Mouse (Mus musculus): ENCODE data around the gene Tbp. TPM values are rescaled to one million over a fixed set of nuclear protein-coding genes. Genes with fewer than 3 reads are reported as not detected.

Tbp gene
- 10 to 100 TPM; 25.1 to 32.1 TPM for total RNA-seq (2021)

DNA sequence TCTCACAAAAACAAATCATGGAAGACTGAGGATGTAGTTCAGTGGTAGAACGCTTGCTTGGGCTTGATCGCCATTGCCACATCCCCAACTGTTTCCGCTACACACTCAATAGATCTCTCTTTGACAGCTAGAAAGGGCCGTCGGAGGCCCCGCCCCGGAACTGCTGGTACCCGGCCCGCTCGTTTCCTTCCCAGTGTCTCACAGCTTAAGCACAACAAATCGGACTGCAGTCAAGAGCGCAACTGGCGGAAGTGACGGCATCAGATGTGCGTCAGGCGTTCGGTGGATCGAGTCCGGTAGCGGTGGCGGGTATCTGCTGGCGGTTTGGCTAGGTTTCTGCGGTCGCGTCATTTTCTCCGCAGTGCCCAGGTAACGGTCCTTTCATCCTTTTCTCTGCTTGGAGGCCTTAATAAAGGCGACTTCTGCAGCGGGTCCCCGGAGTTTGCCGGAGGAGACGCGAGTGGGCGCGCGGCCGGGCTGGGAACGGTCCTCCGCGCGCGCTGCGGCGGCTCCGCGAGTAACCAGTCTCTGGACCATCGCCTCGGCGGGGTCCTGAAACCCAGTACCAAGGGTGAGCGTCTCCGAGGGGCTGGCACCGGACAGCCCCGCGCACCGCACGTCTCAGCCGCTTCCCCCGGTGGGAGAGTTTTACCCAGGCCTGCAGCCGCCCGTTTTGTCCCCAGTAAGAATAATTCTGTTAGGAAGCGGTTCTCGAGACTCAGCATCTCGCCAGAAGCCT lies at the start of gene Tbp, which contains the start of gene Psmb1:
TSS of gene Tbp (plus strand) at position 233 of the 739 bp plus-strand sequence.
TSS of gene Psmb1 (minus strand) at position 96 of the 739 bp plus-strand sequence.
- DNase-seq (ENCODE audit: low spot score in 2 of 2): peak; percentile 98
- intact Hi-C loops (cut with DNase I): no loop called here

DNA sequence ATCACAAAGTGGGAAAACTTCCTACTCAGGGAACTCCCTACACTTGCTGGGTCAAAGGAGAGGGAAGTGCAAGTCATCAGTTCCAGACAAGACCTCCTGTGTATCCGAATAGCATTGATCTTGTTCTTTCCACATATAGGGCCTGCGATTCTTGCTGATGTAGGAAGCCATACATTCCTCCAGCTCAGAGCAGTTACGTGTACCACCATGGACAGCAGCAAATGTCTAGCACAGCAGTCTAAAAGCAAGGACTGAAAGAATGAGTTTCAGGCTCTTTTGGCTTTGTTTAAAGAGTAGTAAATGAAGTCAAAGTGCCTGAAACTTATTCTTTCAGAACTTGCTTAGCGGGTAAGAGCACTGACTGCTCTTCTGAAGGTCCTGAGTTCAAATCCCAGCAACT lies 44.5 kb upstream of the Tbp start:
- DNase-seq (ENCODE audit: low spot score in 2 of 2): no peak
- intact Hi-C loops (cut with DNase I): no loop called here

DNA sequence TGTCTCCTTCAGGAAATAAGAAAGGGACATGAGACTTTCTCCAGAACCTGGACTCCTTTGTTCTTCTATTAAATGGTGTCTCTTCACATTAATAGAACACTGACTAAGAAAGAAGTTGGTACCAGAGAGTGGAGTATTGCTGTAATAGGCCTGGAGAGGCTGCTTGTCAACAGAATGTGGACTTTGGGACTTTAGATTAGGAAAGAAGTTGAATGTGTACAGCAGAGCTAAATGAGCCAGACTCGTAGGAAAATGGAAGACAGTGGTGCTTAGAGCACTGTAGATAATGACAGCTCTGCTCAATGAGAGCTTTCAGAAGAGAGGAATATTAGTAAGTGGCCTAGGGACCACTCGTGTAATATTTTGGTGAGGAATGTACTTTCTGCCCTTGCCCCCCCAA lies 43.1 kb upstream of the Tbp start:
- intact Hi-C loops (cut with DNase I): no loop called here

DNA sequence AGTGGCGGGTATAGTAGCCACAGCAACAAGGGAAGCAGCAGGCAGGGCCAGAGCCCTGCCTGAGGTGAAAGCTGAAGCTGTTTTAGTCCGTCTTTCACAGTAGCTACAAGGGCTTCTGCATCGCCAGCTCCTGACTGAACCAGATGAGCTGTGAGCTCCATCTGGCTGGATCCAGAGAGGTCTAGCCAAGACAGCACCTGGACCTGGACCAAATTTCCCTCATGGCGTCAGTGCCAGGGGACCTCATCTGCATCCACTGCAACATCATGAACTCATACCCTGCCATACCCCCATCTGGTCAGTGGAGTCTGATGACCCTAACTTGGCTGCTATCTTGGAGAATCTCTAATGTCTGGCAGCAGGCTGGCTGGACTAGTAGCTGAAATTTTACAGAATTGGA lies 39.9 kb upstream of the Tbp start:
- intact Hi-C loops (cut with DNase I): no loop called here
- no peak for DNase-seq (ENCODE audit: low spot score in 2 of 2)

More for the DNA sequence above, 43.1 kb upstream of the Tbp start:
- no peak for DNase-seq (ENCODE audit: low spot score in 2 of 2)

DNA sequence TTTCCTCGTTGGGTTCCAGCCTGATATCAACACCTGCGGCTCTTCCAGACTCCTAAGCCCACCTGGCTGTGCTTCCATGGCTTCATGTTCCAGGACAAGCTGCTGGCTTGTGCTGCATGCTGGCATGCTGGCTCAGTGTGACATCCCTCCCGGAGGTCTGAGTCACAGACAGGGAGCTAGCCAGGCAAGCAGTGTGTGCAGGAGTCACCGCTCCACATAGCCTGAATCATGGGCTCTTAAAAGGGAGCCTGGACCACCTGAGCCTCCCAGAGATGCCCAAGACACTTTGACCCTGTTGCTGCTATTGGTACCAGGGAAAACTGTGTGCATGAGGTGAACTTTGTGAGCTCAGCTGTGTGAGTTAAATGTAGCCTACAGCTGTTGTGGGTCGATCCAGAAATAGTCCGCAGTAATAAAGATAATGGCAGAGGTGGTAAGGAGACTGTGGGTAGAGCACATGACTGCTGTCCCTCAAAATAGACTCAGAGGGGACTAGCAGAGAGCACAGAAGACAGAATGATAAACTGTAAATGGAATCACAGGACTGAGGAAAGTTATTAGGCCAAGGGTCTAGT lies 37.7 kb upstream of the Tbp start:
- intact Hi-C loops (cut with DNase I): no loop called here
- DNase-seq (ENCODE audit: low spot score in 2 of 2): peak in 1 of 2 experiments; percentile 10

DNA sequence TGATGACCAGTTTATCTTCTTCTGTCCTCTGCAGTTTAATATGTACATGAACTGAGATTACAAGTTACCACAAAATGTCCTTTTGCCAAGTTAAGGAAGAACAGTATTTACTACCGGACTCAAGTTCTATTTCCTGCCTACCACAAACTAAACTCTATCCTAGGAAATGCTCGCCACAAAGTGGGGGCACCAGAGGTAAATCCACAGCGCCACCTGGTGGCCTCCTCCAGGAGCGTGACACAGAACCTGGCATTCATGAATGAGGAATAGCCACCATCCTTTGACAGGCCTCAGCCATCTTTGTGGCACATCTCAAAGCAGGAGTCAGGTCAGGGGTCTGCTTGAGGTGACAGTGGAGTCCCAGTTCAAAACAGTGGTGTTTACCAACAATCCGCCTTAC lies 32.0 kb upstream of the Tbp start:
- DNase-seq (ENCODE audit: low spot score in 2 of 2): peak; percentile 41 to 56
- intact Hi-C loops (cut with DNase I): loop anchor here (1.0 to 5.0 kb wide), 2 partner anchors 70 to 402 kb away; partner anchors contain the start of gene Fam120b

DNA sequence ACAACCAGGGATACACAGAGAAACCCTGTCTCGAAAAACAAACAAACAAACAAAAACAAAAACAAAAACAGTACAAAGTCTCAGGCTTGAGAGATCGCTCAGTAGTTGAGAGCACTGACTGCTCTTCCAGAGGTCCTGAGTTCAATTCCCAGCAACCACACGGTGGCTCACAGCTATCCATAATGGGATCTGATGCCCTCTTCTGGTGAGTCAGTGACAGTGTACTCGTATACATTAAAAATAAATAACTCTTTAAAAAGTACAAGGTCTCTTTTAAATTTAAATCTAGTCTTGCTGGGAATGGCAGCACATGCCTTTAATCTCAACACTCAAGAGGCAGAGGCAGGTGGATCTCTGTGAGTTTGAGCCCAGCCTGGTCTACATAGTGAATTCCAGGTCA lies 27.0 kb upstream of the Tbp start:
- intact Hi-C loops (cut with DNase I): no loop called here
- no peak for DNase-seq (ENCODE audit: low spot score in 2 of 2)

DNA sequence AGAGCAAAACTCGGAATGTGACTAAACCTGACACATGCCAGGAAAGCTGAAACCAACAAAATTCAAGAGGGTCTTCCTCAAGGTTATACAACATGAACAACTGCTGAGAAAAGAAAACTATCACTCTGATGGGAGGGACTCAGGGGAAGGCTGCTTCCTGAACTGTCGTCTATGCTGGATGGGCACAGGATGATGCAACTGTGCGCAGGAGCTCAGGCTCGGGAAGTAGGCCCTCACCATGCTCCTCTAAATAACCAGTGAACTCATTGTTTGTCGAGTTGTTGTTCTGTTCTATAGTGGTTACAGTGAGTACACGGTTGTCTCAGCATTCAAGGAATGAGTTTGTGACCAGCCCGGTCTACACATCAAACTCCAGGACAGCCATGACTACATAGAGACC lies 9.1 kb upstream of the Tbp start:
- intact Hi-C loops (cut with DNase I): no loop called here
- no peak for DNase-seq (ENCODE audit: low spot score in 2 of 2)

DNA sequence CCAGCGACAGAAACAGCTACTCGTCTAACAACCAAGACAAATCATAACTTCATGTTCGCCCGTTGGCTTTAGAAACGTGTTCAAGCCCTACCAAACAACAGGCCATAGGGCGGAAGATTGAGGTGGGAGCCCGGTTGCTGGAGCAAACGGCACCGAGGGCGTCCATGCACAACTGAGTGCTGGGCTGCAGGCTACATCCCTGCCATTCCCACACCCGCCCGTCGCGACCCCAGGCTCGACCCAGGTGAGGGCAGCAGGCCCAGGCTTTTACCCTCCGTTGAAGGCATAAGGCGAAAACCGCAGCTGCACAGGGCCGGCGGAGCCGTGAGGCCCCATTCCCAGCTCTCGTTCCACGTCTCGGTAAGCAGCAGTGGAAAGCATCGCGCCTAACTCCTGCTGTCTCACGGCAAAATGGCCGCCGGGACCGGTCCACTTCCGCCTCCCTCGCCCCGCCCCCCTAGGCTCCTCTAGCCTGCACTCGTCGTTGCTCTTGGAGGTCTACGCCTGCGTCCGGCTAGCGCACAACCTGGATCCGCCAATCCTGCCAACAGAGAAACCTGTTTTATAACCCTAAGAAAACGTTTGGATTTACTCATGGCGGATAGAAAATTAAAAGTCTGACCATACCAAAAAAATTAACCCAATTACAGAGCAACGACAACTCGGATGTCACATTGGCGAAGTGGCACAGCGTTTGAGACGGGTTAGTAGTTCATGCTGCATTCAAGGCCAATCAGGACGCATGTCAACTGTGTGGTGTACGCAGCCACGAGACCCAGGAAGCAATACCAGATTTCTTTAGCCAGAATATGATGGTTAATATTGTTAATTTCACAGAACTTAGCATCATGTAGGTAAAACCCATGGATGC lies 1.6 kb upstream of the Tbp start:
- intact Hi-C loops (cut with DNase I): no loop called here

DNA sequence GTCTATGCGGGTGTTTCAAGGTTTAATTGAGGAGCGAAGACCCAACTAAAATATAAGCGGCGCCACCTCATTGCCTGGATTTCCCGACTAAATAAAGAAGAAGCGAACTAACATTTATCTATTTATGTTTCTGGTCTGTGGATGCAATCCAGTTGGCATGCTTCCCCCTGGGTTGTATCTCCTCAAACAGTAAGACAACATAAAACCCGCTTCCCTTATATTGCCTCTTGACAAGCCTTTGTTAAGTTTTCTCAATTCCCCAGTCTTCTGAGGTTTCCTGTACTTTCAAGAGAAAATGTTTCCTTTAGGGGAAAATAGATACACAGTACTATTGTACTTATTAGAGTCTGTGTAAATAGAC lies 955 bp upstream of the Tbp start:
- no peak for DNase-seq (ENCODE audit: low spot score in 2 of 2)
- intact Hi-C loops (cut with DNase I): no loop called here

More for the DNA sequence above, 1.6 kb upstream of the Tbp start:
- DNase-seq (ENCODE audit: low spot score in 2 of 2): peak; percentile 95 to 96

DNA sequence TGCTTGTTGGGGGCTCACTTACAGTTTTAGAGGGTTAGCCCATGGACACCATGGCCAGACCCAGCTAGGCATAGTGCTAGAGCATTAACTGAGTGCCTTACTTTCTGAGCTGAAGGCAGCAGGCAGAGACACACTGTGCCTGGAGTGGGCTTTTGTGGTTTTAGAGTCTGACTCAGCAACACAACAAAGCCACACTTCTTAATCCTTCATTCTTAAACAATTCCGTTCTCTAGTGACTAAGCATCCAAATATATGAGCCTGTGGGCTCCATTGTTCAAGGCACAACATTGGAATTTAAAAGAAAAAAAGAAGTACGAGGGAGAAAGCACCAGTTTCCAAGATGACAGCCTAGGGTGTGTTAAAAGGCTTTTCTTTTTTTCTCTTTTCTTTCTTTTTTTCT lies 11.0 kb downstream of the Tbp start:
- DNase-seq (ENCODE audit: low spot score in 2 of 2): no peak
- intact Hi-C loops (cut with DNase I): no loop called here

DNA sequence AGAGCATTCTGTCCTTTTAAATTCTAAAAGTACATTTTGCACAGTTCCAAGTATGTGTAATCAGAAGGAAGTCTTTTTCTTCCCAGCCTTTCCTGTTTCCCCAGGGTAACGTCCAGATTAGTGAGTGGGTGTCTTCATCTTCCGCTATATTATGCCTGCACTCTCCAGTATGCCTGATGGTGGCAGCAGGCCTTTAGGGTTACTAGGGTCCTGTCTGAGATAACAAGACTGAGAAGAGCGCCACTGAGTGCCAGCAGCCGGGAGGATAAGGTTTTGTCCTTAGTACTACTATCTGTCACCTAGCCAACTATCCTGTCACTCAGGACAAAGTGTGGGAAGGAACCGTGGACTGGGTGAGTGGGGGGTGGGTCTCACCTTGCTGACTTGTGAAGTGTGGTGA lies 18.1 kb downstream of the Tbp start:
- no peak for DNase-seq (ENCODE audit: low spot score in 2 of 2)
- intact Hi-C loops (cut with DNase I): no loop called here

DNA sequence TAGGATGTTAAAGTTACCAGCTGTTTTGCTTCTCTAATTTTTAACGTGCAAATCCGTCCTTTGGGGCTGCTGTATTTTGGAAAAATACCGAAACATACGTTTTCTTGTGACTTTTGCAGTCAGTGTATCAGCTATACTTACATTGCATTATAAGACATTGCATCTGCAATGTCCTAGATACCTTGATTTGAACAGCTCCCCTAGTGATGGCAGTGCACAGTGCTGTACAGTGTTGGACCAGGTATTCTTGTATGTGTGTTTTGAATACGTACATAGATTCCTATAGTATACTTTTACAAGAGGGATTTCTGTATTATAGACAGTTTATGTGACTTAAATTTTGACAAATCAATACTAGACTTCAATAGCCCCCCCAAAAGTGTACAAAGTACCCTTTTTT lies 18.5 kb downstream of the Tbp start:
- DNase-seq (ENCODE audit: low spot score in 2 of 2): no peak
- intact Hi-C loops (cut with DNase I): no loop called here

DNA sequence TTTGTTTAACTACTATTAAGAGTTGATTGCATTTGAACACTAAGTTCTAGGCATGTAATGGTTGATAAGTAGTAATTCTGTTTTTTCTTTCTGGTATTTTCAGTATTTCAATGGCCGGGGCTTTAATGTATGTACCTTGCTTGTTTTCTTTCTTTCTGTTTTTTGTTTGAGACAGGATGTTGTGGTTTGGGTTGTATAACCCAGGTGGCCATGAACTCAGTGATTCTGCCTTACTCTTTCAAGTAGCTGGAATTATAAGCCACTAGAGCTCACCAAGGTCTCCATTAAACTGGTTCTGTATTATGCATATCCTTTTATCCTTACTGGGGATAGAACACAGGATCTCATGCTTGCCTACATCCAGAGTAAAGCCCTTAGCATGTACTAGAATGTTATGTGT lies 19.1 kb downstream of the Tbp start:
- DNase-seq (ENCODE audit: low spot score in 2 of 2): no peak
- intact Hi-C loops (cut with DNase I): no loop called here

DNA sequence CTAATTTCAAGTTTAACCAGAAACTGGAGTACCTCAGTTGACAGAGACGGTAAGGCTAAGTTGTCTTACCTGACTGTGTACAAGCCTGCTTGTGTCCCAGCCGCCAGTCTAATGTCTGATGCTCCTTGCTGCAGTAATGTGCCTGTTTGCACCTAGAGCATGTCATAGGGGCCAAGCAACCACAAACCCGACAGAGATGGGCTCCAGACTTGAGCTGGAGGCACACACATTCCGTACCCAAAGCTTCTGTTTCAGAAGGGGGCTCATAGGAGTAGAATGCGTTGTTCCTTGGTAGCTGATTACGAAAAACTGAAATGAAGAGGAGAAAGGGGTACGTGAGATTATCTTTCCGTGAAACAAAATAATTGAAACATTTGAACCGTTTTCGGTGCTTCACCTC lies 26.6 kb downstream of the Tbp start:
- intact Hi-C loops (cut with DNase I): loop anchor here (5.0 kb wide), 1 partner anchor 36 kb away; the partner anchor contains the start of gene Prdm9
- no peak for DNase-seq (ENCODE audit: low spot score in 2 of 2)

DNA sequence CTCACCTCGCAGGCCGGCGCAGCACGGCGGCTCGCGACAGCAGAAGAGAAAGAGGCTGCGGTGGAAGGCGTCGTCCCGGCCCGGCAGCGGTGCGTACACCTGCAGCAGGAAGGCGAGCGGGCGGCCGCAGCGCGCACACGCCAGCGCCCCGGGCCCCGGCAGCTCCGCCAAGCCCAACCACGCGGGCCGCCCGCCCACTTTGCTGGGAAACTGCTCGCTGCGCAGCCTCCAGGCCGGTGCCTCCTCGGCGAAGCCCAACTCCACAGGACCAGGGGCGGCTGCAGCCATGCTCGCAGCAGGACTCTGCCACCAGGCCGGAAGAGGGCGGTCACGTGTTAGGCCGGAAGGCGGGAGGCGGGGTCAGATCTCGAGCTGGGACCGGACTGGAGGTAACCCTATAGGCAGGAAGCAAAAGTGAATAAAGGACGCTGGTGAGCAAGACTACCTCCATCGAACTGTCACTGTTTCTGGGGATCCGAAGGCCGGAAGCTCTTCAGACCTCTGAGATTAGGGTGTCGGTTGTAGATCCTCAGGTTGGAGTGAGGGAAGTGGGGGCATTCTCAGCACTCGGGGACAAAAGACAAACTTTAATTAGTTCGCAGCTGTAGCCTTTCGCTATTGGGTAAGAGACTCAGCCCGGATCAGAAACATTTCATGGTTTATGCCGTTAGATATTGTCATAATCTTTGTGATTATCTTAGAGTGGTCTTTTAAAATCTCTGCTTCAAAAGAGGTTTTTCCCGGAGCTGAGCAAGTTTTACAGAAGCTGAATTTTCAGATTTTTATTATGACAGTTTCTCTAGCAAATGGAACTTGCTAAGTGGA lies 27.5 kb downstream of the Tbp start, which contains the start of gene Pdcd2:
TSS of gene Pdcd2 (minus strand) at position 316 of the 825 bp plus-strand sequence.
- DNase-seq (ENCODE audit: low spot score in 2 of 2): peak; percentile 91
- intact Hi-C loops (cut with DNase I): loop anchor here (5.0 kb wide), 1 partner anchor 35 kb away; the partner anchor contains the start of gene Prdm9

DNA sequence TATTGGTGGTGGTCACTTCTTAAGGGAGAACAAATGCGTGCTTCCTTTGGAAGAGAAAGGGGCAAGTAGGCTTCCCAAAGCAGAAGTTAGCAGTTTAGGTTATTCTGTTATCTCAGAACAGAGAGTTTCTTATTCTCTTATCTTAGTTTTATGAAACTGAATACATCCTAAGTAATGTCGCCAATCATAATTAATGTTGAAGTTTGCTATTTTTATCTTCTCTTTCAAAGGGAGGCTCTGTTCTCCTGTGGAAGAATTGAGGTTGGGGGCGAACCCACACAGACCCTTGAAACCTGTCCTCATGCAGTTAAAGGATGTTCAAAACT lies 28.1 kb downstream of the Tbp start:
- DNase-seq (ENCODE audit: low spot score in 2 of 2): no peak
- intact Hi-C loops (cut with DNase I): loop anchor here (5.0 kb wide), 1 partner anchor 35 kb away; the partner anchor contains the start of gene Prdm9

DNA sequence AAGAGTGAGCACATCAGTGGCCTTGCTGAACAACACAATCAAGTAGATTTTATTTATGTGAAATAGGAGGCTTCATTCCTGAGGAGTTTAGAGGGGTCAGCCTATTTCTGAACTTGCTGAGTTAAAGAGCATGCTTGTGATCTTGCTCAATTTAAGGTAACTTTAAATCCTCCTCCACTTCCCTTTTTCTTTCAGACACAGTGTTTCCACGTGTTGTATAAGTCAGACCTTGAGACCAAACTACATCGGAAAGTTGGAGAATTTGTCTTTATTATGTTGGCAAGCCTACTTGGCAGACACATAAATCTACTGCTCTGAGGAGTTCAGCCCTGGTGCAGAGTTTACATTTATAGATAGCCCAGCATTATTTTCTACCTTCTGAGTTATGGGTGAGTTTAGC lies 29.2 kb downstream of the Tbp start:
- intact Hi-C loops (cut with DNase I): loop anchor here (5.0 kb wide), 1 partner anchor 33 kb away; the partner anchor contains the start of gene Prdm9
- DNase-seq (ENCODE audit: low spot score in 2 of 2): no peak

DNA sequence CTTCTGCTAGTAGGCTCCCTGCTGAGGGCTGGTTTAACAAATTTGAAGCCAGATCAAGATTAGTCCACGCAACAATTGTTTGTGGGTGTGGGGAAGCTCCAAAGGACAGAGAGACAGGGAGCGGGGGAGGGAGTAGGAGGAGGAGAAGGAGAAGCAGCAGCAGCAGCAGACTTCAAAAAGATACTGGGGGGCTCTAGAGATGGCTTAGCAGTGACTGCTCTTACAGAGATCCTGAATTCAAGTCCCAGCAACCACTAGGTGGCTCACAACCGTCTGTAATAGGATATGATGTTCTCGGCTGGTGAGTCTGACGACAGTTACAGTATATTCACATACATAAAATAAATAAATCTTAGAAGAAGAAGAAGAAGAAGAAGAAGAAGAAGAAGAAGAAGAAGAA lies 30.5 kb downstream of the Tbp start:
- intact Hi-C loops (cut with DNase I): loop anchor here (5.0 kb wide), 1 partner anchor 192 kb away; no protein-coding TSS in a partner anchor
- peak in 1 of 2 experiments; percentile 34 for DNase-seq (ENCODE audit: low spot score in 2 of 2)
